Comparison of ENCODE assay signal across 19 mouse cellular contexts in the genomic region with DNA sequence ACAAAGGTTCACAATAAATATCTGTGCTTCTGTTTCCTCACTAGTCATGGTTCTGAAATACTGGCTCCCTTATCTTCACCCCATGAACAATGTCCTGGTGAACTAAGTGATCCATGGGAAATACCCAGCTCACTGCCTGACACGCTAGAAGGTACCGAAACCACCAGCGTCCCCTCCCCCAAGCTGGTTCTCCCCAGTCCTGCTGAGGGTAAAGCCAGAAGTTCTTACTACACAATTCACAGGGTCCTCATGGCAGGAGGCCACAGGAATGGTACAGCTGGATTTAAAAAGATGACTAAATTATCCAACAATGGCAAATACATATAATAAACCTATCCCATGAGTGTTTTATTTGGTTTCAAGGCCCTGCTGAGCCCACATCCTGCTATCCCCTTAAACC.
DNase-seq lines count a peak whose midpoint lies in the region; ATAC-seq and TF ChIP-seq lines count a peak whose summit lies in the region.
"Had no signal": no experiment of that assay in that cellular context is flagged by ENCODE, and none has a peak within 500 bp of the region (broad histone marks: within the 10 kb centered on the region; RNA-seq: fewer than 3 reads in every experiment).

No protein-coding gene starts in this region.

- H3K4me3 ChIP-seq in layer of hippocampus, adult 2 months: no peak overlapping the region
- H3K4me3 ChIP-seq in forebrain, embryonic 11.5 days (ENCODE audit: low read depth, low read length): no peak overlapping the region
- no peak overlapping the region for H3K4me3 ChIP-seq in limb, embryonic 12.5 days (replicated peaks)
- no peak overlapping the region for H3K4me3 ChIP-seq in neural tube, embryonic 15.5 days (replicated peaks)
- H3K4me3 ChIP-seq: embryonic facial prominence, embryonic 13.5 days; limb, embryonic 15.5 days; megakaryocyte, embryonic 14.5 days had no signal

- no peaks in the 10 kb centered on the region for H3K9me3 ChIP-seq in forebrain, embryonic 11.5 days (ENCODE audit: control insufficient read depth, low read length)
- H3K9me3 ChIP-seq in limb, embryonic 12.5 days: no peaks in the 10 kb centered on the region
- no peaks in the 10 kb centered on the region for H3K9me3 ChIP-seq in neural tube, embryonic 15.5 days (replicated peaks)
- H3K9me3 ChIP-seq: embryonic facial prominence, embryonic 13.5 days; limb, embryonic 15.5 days; megakaryocyte, embryonic 14.5 days had no signal

- peak overlapping the region; percentile 29; the same call in 1 of the 2 replicates for H3K9ac ChIP-seq in forebrain, embryonic 11.5 days (ENCODE audit: low read length)
- no peak overlapping the region for H3K9ac ChIP-seq in limb, embryonic 12.5 days (replicated peaks)
- no peak overlapping the region for H3K9ac ChIP-seq in neural tube, embryonic 15.5 days (replicated peaks)
- H3K9ac ChIP-seq: embryonic facial prominence, embryonic 13.5 days; limb, embryonic 15.5 days; liver, postnatal 0 days had no signal

- TF ChIP-seq CTCF in layer of hippocampus, adult 2 months (conservative IDR thresholded peaks at IDR 0.05): no peak

- WGBS in forebrain, embryonic 11.5 days: 50% methylated on average over 3 of the region's 3 CpGs
- WGBS in limb, embryonic 12.5 days: 75% methylated on average over 3 of the region's 3 CpGs
- 41% methylated on average over 3 of the region's 3 CpGs for WGBS in neural tube, embryonic 15.5 days

- H3K36me3 ChIP-seq in forebrain, embryonic 11.5 days (ENCODE audit: control insufficient read depth, insufficient read depth, low read length): no peaks in the 10 kb centered on the region
- H3K36me3 ChIP-seq in limb, embryonic 12.5 days: no peaks in the 10 kb centered on the region
- no peaks in the 10 kb centered on the region for H3K36me3 ChIP-seq in neural tube, embryonic 15.5 days
- H3K36me3 ChIP-seq: embryonic facial prominence, embryonic 13.5 days; limb, embryonic 15.5 days had no signal

- H3K4me1 ChIP-seq in forebrain, embryonic 11.5 days (replicated peaks; ENCODE audit: control insufficient read depth, insufficient read depth, low read length): peaks cover 11% of the 10 kb centered on the region; the same call in 1 of the 2 replicates
- peaks cover 18% of the 10 kb centered on the region for H3K4me1 ChIP-seq in limb, embryonic 12.5 days (replicated peaks)
- peaks cover 11% of the 10 kb centered on the region for H3K4me1 ChIP-seq in neural tube, embryonic 15.5 days

- no peak for DNase-seq in layer of hippocampus, adult 2 months (ENCODE audit: low spot score in 2 of 2)
- no peak for DNase-seq in layer of hippocampus, adult 9-10 months (ENCODE audit: low spot score)
- DNase-seq in forebrain, embryonic 11.5 days (ENCODE audit: low spot score): no peak
- no peak for DNase-seq in heart, postnatal 36 days
- DNase-seq in cerebellum, adult 11 months: no peak
- DNase-seq: adrenal gland, postnatal 25 days; B cell, adult 2 months; cerebellum, adult 8-10 months; kidney, adult 11 months; kidney, postnatal 10 days; liver, postnatal 0 days; lung, postnatal 14 days; thymus, postnatal 4 days had no signal

- H3K4me2 ChIP-seq in forebrain, embryonic 11.5 days (ENCODE audit: low read depth, low read length, severe bottlenecking): no peak overlapping the region
- no peak overlapping the region for H3K4me2 ChIP-seq in limb, embryonic 12.5 days
- no peak overlapping the region for H3K4me2 ChIP-seq in neural tube, embryonic 15.5 days
- H3K4me2 ChIP-seq: embryonic facial prominence, embryonic 13.5 days; limb, embryonic 15.5 days had no signal

- intact Hi-C loops in heart, postnatal 36 days (cut with DNase I): no loop called here

- peak; percentile 66 for ATAC-seq in forebrain, embryonic 11.5 days (replicated peaks; ENCODE audit: low FRiP score)
- peak; percentile 26; the same call in 1 of the 2 replicates for ATAC-seq in limb, embryonic 12.5 days (ENCODE audit: insufficient number of reproducible peaks, insufficient read depth, low FRiP score, low TSS enrichment, low read depth)
- ATAC-seq in neural tube, embryonic 15.5 days (ENCODE audit: low FRiP score): peak; percentile 37; the same call in 1 of the 2 replicates
- ATAC-seq: liver, postnatal 0 days; Patski had no signal

- peak overlapping the region; percentile 55; the same call in 1 of the 2 replicates for H3K27ac ChIP-seq in layer of hippocampus, adult 2 months
- H3K27ac ChIP-seq in forebrain, embryonic 11.5 days (ENCODE audit: low read depth, low read length): peak overlapping the region; percentile 75
- peak overlapping the region; percentile 70 for H3K27ac ChIP-seq in limb, embryonic 12.5 days
- H3K27ac ChIP-seq in neural tube, embryonic 15.5 days (replicated peaks): peak overlapping the region; percentile 63
- H3K27ac ChIP-seq: embryonic facial prominence, embryonic 13.5 days; limb, embryonic 15.5 days had no signal

- no peaks in the 10 kb centered on the region for H3K27me3 ChIP-seq in forebrain, embryonic 11.5 days (ENCODE audit: control insufficient read depth, insufficient read depth, low read length)
- H3K27me3 ChIP-seq in limb, embryonic 12.5 days: no peaks in the 10 kb centered on the region
- 0 out of 2 replicates have a peak, but pooled peaks cover 3% of the 10 kb centered on the region for H3K27me3 ChIP-seq in neural tube, embryonic 15.5 days (replicated peaks)
- H3K27me3 ChIP-seq: embryonic facial prominence, embryonic 13.5 days; limb, embryonic 15.5 days; megakaryocyte, embryonic 14.5 days; Patski had no signal
